Mouse (Mus musculus) ovary, adult 2 months (tissue): ENCODE results near the gene Vasp. TPM values are rescaled to one million over a fixed set of nuclear protein-coding genes. Genes with fewer than 3 reads are reported as not detected.

ENCODE experiments used
- polyA plus RNA-seq: library from polyadenylated mRNA; depleted of rRNA; stranded (reverse); fragments of >200 nt; gene quantifications from 2 replicates; pipeline ENCODE4 v1.2.3, GENCODE M21; 2012; rRNA removed

The Vasp gene
- polyA plus RNA-seq, result 197 and 215 TPM in 2 replicates

GRCm38 (mm10) chr7:19271238-19272172, at the start of gene Vasp:
Vasp (minus strand) TSS chr7:19271817.

DNA sequence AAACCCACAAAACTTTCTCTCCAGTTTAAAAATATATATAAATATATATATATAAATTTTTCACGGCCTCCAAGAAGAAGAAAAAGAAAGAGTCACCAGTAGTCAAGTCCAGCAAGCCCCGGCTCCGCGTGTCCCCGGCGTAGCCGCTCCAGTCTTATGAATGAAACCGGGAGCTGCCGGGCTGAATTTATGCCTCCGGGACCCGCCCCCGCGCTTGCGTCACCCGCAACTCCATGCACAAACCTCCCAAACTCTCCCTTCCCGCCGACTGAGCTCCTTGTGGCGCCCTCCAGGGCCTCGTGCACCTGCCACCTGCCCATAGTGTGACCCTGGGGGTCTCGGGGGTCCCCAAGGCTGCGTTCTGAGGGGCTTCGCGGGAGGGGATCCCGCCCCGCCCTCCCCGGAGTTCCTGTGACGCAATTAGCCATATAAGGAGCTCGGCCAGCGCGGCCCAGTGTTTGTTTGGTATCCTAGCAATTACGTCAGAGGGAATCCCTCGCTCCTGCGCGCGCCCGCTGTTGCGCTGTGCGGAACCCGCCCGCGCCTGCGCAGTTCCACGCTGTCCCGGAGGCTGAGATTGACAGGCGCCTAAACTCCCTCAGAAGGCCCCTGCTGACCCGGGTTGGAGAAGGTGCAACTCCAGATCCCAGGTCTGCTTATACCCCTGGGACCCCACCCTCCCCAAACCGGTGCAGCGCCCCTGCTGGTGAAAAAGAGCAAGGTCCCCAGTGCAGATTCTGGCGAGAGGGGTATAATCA, 38.4 kb upstream of the Vasp start, which contains the start of gene Fosb:
Gene Fosb (minus strand): TSS at position 168 of the 758 bp plus-strand sequence.

GRCm38 (mm10) chr7:19282385-19282784, 10.8 kb upstream of the Vasp start, which contains the start of gene Rtn2:
Rtn2 (plus strand) TSS chr7:19282624.

GRCm38 (mm10) chr7:19279581-19280114, 8.0 kb upstream of the Vasp start, which contains the start of gene Ppm1n:
Ppm1n (minus strand) TSS chr7:19280064.

GRCm38 (mm10) chr7:19227883-19228792, 43.5 kb downstream of the Vasp start, which contains the start of gene Opa3:
Opa3 (plus strand) TSS chr7:19228334.

GRCm38 (mm10) chr7:19211996-19212755, 59.4 kb downstream of the Vasp start, which contains the start of gene Gpr4:
Gpr4 (plus strand) TSS chr7:19212538.

Other genes with a start within 250 kb of the Vasp start
- 2.9 and 5.5 TPM in 2 replicates for gene Foxa3, start 248.3 kb downstream of the Vasp start, polyA plus RNA-seq
- gene Sympk, start 247.4 kb downstream of the Vasp start, polyA plus RNA-seq, result 143 and 147 TPM in 2 replicates
- gene Rsph6a, start 217.1 kb downstream of the Vasp start, polyA plus RNA-seq, result 0.09 TPM in 1 of 2 replicates, not detected in the other
- 169 and 185 TPM in 2 replicates for gene Dmwd, start 195.6 kb downstream of the Vasp start, polyA plus RNA-seq
- 478 and 584 TPM in 2 replicates for gene Dmpk, start 188.0 kb downstream of the Vasp start, polyA plus RNA-seq
- gene Six5, start 177.2 kb downstream of the Vasp start, polyA plus RNA-seq, result 117 and 130 TPM in 2 replicates
- 0.26 and 0.76 TPM in 2 replicates for gene Gm4969, start 153.4 kb downstream of the Vasp start, polyA plus RNA-seq
- gene Fbxo46, start 152.0 kb downstream of the Vasp start, polyA plus RNA-seq, result 16.2 and 18.5 TPM in 2 replicates
- gene Qpctl, start 122.5 kb downstream of the Vasp start, polyA plus RNA-seq, result 15.1 and 19.6 TPM in 2 replicates
- 49.6 and 49.8 TPM in 2 replicates for gene Snrpd2, start 122.1 kb downstream of the Vasp start, polyA plus RNA-seq
- 0.46 and 0.69 TPM in 2 replicates for gene Gipr, start 105.7 kb downstream of the Vasp start, polyA plus RNA-seq
- 84.0 and 89.9 TPM in 2 replicates for gene Eml2, start 95.4 kb downstream of the Vasp start, polyA plus RNA-seq
- 11.0 and 12.7 TPM in 2 replicates for gene Gpr4, start 59.3 kb downstream of the Vasp start, polyA plus RNA-seq
- 40.3 and 44.6 TPM in 2 replicates for gene Opa3, start 43.5 kb downstream of the Vasp start, polyA plus RNA-seq
- gene Ppm1n, start 8.2 kb upstream of the Vasp start, polyA plus RNA-seq, result 0.18 and 0.25 TPM in 2 replicates
- gene Rtn2, start 10.8 kb upstream of the Vasp start, polyA plus RNA-seq, result 31.9 and 40.5 TPM in 2 replicates
- gene Fosb, start 38.2 kb upstream of the Vasp start, polyA plus RNA-seq, result 5.1 and 10.1 TPM in 2 replicates
- gene Ercc1, start 73.0 kb upstream of the Vasp start, polyA plus RNA-seq, result 35.4 and 52.6 TPM in 2 replicates
- 10.1 and 12.5 TPM in 2 replicates for gene Cd3eap, start 87.7 kb upstream of the Vasp start, polyA plus RNA-seq
- 19.9 and 21.5 TPM in 2 replicates for gene Ppp1r13l, start 87.9 kb upstream of the Vasp start, polyA plus RNA-seq
- gene Ercc2, start 110.2 kb upstream of the Vasp start, polyA plus RNA-seq, result 99.9 and 104 TPM in 2 replicates
- 11.6 and 13.6 TPM in 2 replicates for gene Klc3, start 132.3 kb upstream of the Vasp start, polyA plus RNA-seq
- 1.5 and 2.0 TPM in 2 replicates for gene Ckm, start 133.0 kb upstream of the Vasp start, polyA plus RNA-seq
- 56.2 and 68.8 TPM in 2 replicates for gene Mark4, start 187.0 kb upstream of the Vasp start, polyA plus RNA-seq
- gene Exoc3l2, start 191.5 kb upstream of the Vasp start, polyA plus RNA-seq, result 14.5 and 14.7 TPM in 2 replicates
- 23.3 and 32.2 TPM in 2 replicates for gene Bloc1s3, start 236.6 kb upstream of the Vasp start, polyA plus RNA-seq
- 122 and 123 TPM in 2 replicates for gene Trappc6a, start 236.6 kb upstream of the Vasp start, polyA plus RNA-seq
- 1.3 and 1.9 TPM in 2 replicates for gene Nkpd1, start 246.0 kb upstream of the Vasp start, polyA plus RNA-seq